Mouse (Mus musculus) forebrain, embryonic 15.5 days (tissue): ENCODE results near the gene Senp3. TPM values are rescaled to one million over a fixed set of nuclear protein-coding genes. Genes with fewer than 3 reads are reported as not detected.
"Not testable (repeated sequence)": the region's sequence is repeated elsewhere in the genome, so short reads cannot be mapped to it uniquely, and the experiment has no call there.

ENCODE experiments used
- ATAC-seq: fragments of 200-750 bp; cut with Nextera tagmentation; replicated peaks from 2 replicates; pipeline ENCODE4 v1.8.0; 2017; ENCODE audit warnings: mild to moderate bottlenecking, moderate TSS enrichment, moderate library complexity
- H3K27ac ChIP-seq: fragments of 300-500 bp; sonication (generic); replicated peaks from 2 replicates; pipeline ENCODE4 v1.5.1; 2015; ENCODE audit warnings: mild to moderate bottlenecking, inconsistent platforms
- H3K27me3 ChIP-seq: fragments of 300-500 bp; sonication (generic); 2 replicates; pipeline ENCODE4 v1.6.1; 2015; ENCODE audit warnings: inconsistent platforms
- H3K36me3 ChIP-seq: fragments of 300-500 bp; sonication (generic); 2 replicates; pipeline ENCODE4 v1.6.1; 2015; ENCODE audit warnings: mild to moderate bottlenecking, inconsistent platforms
- H3K4me1 ChIP-seq: fragments of 300-500 bp; sonication (generic); 2 replicates; pipeline ENCODE4 v1.6.1; 2015; ENCODE audit warnings: inconsistent platforms
- H3K4me2 ChIP-seq: fragments of 300-500 bp; sonication (generic); replicated peaks from 2 replicates; pipeline ENCODE4 v1.6.1; 2015; ENCODE audit warnings: mild to moderate bottlenecking, inconsistent platforms
- H3K4me3 ChIP-seq: fragments of 300-500 bp; sonication (generic); 2 replicates; pipeline ENCODE4 v1.5.1; 2015; ENCODE audit warnings: mild to moderate bottlenecking, inconsistent platforms
- H3K9ac ChIP-seq: fragments of 300-500 bp; sonication (generic); replicated peaks from 2 replicates; pipeline ENCODE4 v1.6.1; 2015; ENCODE audit warnings: mild to moderate bottlenecking, inconsistent platforms
- H3K9me3 ChIP-seq: fragments of 300-500 bp; sonication (generic); 2 replicates; pipeline ENCODE4 v1.6.1; 2016; ENCODE audit warnings: inconsistent platforms
- WGBS: fragments of 180-500 bp; shearing (Covaris S2); methylation state at CpG from one replicate; pipeline ENCODE4 v1.1.7; 2015; ENCODE audit warnings: mixed read lengths; 5-methylcytosine and 5-hydroxymethylcytosine counted together
- polyA plus RNA-seq: library from polyadenylated mRNA; unstranded; fragments of >200 nt; fragmentation: Nextera tagmentation; extraction: Ambion mirVana; gene quantifications from 2 replicates; pipeline ENCODE4 v1.2.1, GENCODE M21; 2015

Senp3 gene
- polyA plus RNA-seq, 1 experiment from 2014 or later, result 102 TPM

GRCm38 (mm10) chr11:69702886-69703285, 21.0 kb upstream of the Senp3 start:
- not testable (repeated sequence) for H3K27ac ChIP-seq, H3K9me3 ChIP-seq, H3K4me1 ChIP-seq, H3K4me2 ChIP-seq, H3K27me3 ChIP-seq, H3K9ac ChIP-seq, ATAC-seq, H3K36me3 ChIP-seq, H3K4me3 ChIP-seq
- 91% methylated on average over 10 of the region's 10 CpGs for WGBS

GRCm38 (mm10) chr11:69699595-69699994, 17.7 kb upstream of the Senp3 start:
- no peak overlapping the region for H3K9ac ChIP-seq
- ATAC-seq, result no peak
- H3K4me1 ChIP-seq, result peaks cover 12% of the 10 kb centered on the region
- no peak overlapping the region for H3K4me3 ChIP-seq
- no peak overlapping the region for H3K4me2 ChIP-seq
- 86% methylated on average over 1 of the region's 1 CpGs for WGBS
- no peaks in the 10 kb centered on the region for H3K36me3 ChIP-seq
- no peaks in the 10 kb centered on the region for H3K27me3 ChIP-seq
- no peak overlapping the region for H3K27ac ChIP-seq
- H3K9me3 ChIP-seq, result no peaks in the 10 kb centered on the region

GRCm38 (mm10) chr11:69698574-69698973, 16.7 kb upstream of the Senp3 start:
- H3K9me3 ChIP-seq, result no peaks in the 10 kb centered on the region
- H3K4me3 ChIP-seq, result no peak overlapping the region
- no peaks in the 10 kb centered on the region for H3K27me3 ChIP-seq
- no peak overlapping the region for H3K9ac ChIP-seq
- no peak overlapping the region for H3K27ac ChIP-seq
- H3K36me3 ChIP-seq, result no peaks in the 10 kb centered on the region
- no peak for ATAC-seq
- H3K4me1 ChIP-seq, result peaks cover 12% of the 10 kb centered on the region
- WGBS, result 77% methylated on average over 5 of the region's 5 CpGs
- H3K4me2 ChIP-seq, result no peak overlapping the region

GRCm38 (mm10) chr11:69697396-69697795, 15.5 kb upstream of the Senp3 start:
- H3K4me2 ChIP-seq, result no peak overlapping the region
- H3K36me3 ChIP-seq, result no peaks in the 10 kb centered on the region
- H3K9me3 ChIP-seq, result no peaks in the 10 kb centered on the region
- ATAC-seq, result no peak
- H3K4me1 ChIP-seq, result peaks cover 12% of the 10 kb centered on the region
- H3K4me3 ChIP-seq, result no peak overlapping the region
- no peaks in the 10 kb centered on the region for H3K27me3 ChIP-seq
- no peak overlapping the region for H3K27ac ChIP-seq
- H3K9ac ChIP-seq, result no peak overlapping the region
- 88% methylated on average over 3 of the region's 3 CpGs for WGBS

GRCm38 (mm10) chr11:69695361-69696181, 13.7 kb upstream of the Senp3 start, which contains the start of the genes Tnfsf12 and Tnfsfm13:
TSS of gene Tnfsf12 (minus strand) at chr11:69695849.
TSS of gene Tnfsfm13 (minus strand) at chr11:69696098.
- Histone ChIP-seq H3K9me3 (no peaks in the 10 kb centered on the region), H3K36me3 (no peaks in the 10 kb centered on the region), H3K9ac (peak within 1 kb of the TSS; percentile 61), H3K27me3 (no peaks in the 10 kb centered on the region), H3K4me3 (peak within 1 kb of the TSS; percentile 46), H3K4me2 (peak within 1 kb of the TSS; percentile 92), H3K27ac (no peak within 1 kb of the TSS), H3K4me1 (peaks cover 12% of the 10 kb centered on the region)
- WGBS, result under 1% methylated on average over 40 of the region's 41 CpGs
- ATAC-seq, result 0 out of 2 replicates have a peak, but pooled peaks have one; percentile 26

- no peaks in the 10 kb centered on the region for H3K36me3 ChIP-seq
- no peak for ATAC-seq
- H3K9me3 ChIP-seq, result no peaks in the 10 kb centered on the region
- 22% methylated on average over 6 of the region's 6 CpGs for WGBS
- peak overlapping the region; percentile 46 for H3K4me3 ChIP-seq
- no peaks in the 10 kb centered on the region for H3K27me3 ChIP-seq
- peaks cover 12% of the 10 kb centered on the region for H3K4me1 ChIP-seq
- peak overlapping the region; percentile 92 for H3K4me2 ChIP-seq
- no peak overlapping the region for H3K27ac ChIP-seq
- H3K9ac ChIP-seq, result peak overlapping the region; percentile 61
Measured at GRCm38 (mm10) chr11:69695046-69695360, 13.1 kb upstream of the Senp3 start.

- Histone ChIP-seq H3K36me3 (no peaks in the 10 kb centered on the region), H3K9me3 (no peaks in the 10 kb centered on the region), H3K4me3 (no peak overlapping the region), H3K27me3 (no peaks in the 10 kb centered on the region), H3K27ac (no peak overlapping the region), H3K9ac (no peak overlapping the region), H3K4me2 (no peak overlapping the region), H3K4me1 (peaks cover 12% of the 10 kb centered on the region)
- no peak for ATAC-seq
- 55% methylated on average over 11 of the region's 11 CpGs for WGBS
Measured at GRCm38 (mm10) chr11:69693421-69693965, 11.6 kb upstream of the Senp3 start.

- WGBS, result 85% methylated on average over 6 of the region's 6 CpGs
Measured at GRCm38 (mm10) chr11:69692863-69693262, 11.0 kb upstream of the Senp3 start.

GRCm38 (mm10) chr11:69692196-69692811, 10.4 kb upstream of the Senp3 start:
- Histone ChIP-seq H3K27me3 (no peaks in the 10 kb centered on the region), H3K4me1 (peaks cover 12% of the 10 kb centered on the region), H3K4me3 (no peak overlapping the region), H3K9me3 (no peaks in the 10 kb centered on the region), H3K9ac (no peak overlapping the region), H3K27ac (no peak overlapping the region), H3K4me2 (no peak overlapping the region), H3K36me3 (no peaks in the 10 kb centered on the region)
- ATAC-seq, result no peak
- WGBS, result 82% methylated on average over 9 of the region's 9 CpGs

More at GRCm38 (mm10) chr11:69692863-69693262, 11.0 kb upstream of the Senp3 start:
- Histone ChIP-seq H3K9me3 (no peaks in the 10 kb centered on the region), H3K9ac (no peak overlapping the region), H3K27me3 (no peaks in the 10 kb centered on the region), H3K27ac (no peak overlapping the region), H3K36me3 (no peaks in the 10 kb centered on the region), H3K4me3 (no peak overlapping the region), H3K4me1 (peaks cover 12% of the 10 kb centered on the region), H3K4me2 (no peak overlapping the region)
- ATAC-seq, result no peak

GRCm38 (mm10) chr11:69689891-69690290, 8.0 kb upstream of the Senp3 start:
- Histone ChIP-seq H3K27ac (no peak overlapping the region), H3K4me2 (no peak overlapping the region), H3K27me3 (no peaks in the 10 kb centered on the region), H3K9me3 (no peaks in the 10 kb centered on the region), H3K36me3 (no peaks in the 10 kb centered on the region), H3K4me1 (peaks cover 15% of the 10 kb centered on the region), H3K4me3 (no peak overlapping the region), H3K9ac (no peak overlapping the region)
- WGBS, result 96% methylated on average over 1 of the region's 1 CpGs
- no peak for ATAC-seq

- ATAC-seq, result no peak
- Histone ChIP-seq H3K27ac (no peak overlapping the region), H3K4me1 (peaks cover 30% of the 10 kb centered on the region), H3K4me3 (no peak overlapping the region), H3K36me3 (no peaks in the 10 kb centered on the region), H3K9me3 (no peaks in the 10 kb centered on the region), H3K4me2 (no peak overlapping the region), H3K9ac (no peak overlapping the region), H3K27me3 (no peaks in the 10 kb centered on the region)
- WGBS, result 65% methylated on average over 5 of the region's 5 CpGs
Measured at GRCm38 (mm10) chr11:69687061-69687460, 5.2 kb upstream of the Senp3 start.

- H3K9ac ChIP-seq, result no peak overlapping the region
- ATAC-seq, result no peak
- H3K27me3 ChIP-seq, result no peaks in the 10 kb centered on the region
- H3K4me1 ChIP-seq, result peaks cover 31% of the 10 kb centered on the region
- H3K9me3 ChIP-seq, result no peaks in the 10 kb centered on the region
- H3K36me3 ChIP-seq, result no peaks in the 10 kb centered on the region
- no peak overlapping the region for H3K4me2 ChIP-seq
- H3K27ac ChIP-seq, result 0 out of 2 replicates have a peak overlapping the region, but pooled peaks have one; percentile 39
- 17% methylated on average over 4 of the region's 4 CpGs for WGBS
- no peak overlapping the region for H3K4me3 ChIP-seq
Measured at GRCm38 (mm10) chr11:69686377-69686776, 4.5 kb upstream of the Senp3 start.
